Mouse (Mus musculus) liver, embryonic 14.5 days (tissue): ENCODE results near the gene Acly.

Experiments
- CTCF ChIP-seq: IDR thresholded peaks from 2 replicates; pipeline ENCODE4 v1.5.1; 2016; ENCODE audit warnings: antibody characterized with exemption, low read depth, control low read depth
- EP300 ChIP-seq: IDR thresholded peaks from 2 replicates; pipeline ENCODE4 v1.6.1; 2016; ENCODE audit warnings: antibody characterized with exemption, low read depth

DNA sequence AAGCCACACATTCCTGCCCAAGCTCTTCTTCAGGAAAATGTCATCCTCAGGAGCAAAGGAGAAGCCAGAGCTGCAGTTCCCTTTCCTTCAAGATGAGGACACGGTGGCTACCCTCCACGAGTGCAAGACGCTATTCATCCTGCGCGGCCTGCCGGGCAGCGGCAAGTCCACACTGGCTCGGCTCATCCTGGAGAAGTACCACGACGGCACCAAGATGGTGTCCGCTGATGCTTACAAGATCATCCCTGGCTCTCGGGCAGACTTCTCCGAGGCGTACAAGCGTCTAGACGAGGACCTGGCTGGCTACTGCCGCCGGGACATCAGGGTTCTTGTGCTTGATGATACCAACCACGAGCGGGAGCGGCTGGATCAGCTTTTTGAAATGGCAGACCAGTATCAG, 48.5 kb upstream of the Acly start:
- no peak for TF ChIP-seq CTCF
- TF ChIP-seq EP300 = no peak
